Mouse (Mus musculus): ENCODE measurements around the gene Ncapg2. TPM values are rescaled to one million over a fixed set of nuclear protein-coding genes. Genes with fewer than 3 reads are reported as not detected.
A peak's percentile ranks its signal among the peaks of the same experiment; 100 is the strongest.

The Ncapg2 gene
- polyA plus RNA-seq, 1 experiment from 2014 or later = 42.9 TPM

- peak within 1 kb of the TSS; percentile 51 for H3K4me3 ChIP-seq (ENCODE audit: low read depth, low read length)
- H3K27ac ChIP-seq (ENCODE audit: low read length) = no peak within 1 kb of the TSS
- peak within 1 kb of the TSS; percentile 69 for H3K4me2 ChIP-seq (ENCODE audit: low read depth, low read length)
- no peak within 1 kb of the TSS for H3K9ac ChIP-seq (ENCODE audit: low read depth, low read length)
- peaks cover 10% of the 10 kb centered on the region for H3K4me1 ChIP-seq (ENCODE audit: control insufficient read depth, low read depth, low read length)
- under 1% methylated on average over 82 of the region's 86 CpGs for WGBS (ENCODE audit: insufficient replicate concordance)
- no peaks in the 10 kb centered on the region for H3K9me3 ChIP-seq (replicated peaks; ENCODE audit: control insufficient read depth, low read length)
- ATAC-seq (ENCODE audit: low read depth) = peak; percentile 80
- peaks cover 31% of the 10 kb centered on the region for H3K27me3 ChIP-seq (ENCODE audit: control insufficient read depth, insufficient read depth, low read depth, low read length)
- H3K36me3 ChIP-seq (ENCODE audit: control insufficient read depth, insufficient read depth) = no peaks in the 10 kb centered on the region
Observed at GRCm38 (mm10) chr12:116485591-116486403, 80.6 kb downstream of the Ncapg2 start, which contains the start of gene Ptprn2. TSS of gene Ptprn2 (plus strand) at chr12:116485720.

GRCm38 (mm10) chr12:116486404-116486730 lies 81.2 kb downstream of the Ncapg2 start:
- H3K27me3 ChIP-seq (ENCODE audit: control insufficient read depth, insufficient read depth, low read depth, low read length) = peaks cover 31% of the 10 kb centered on the region
- whole genome bisulfite sequencing (ENCODE audit: insufficient replicate concordance) = 6% methylated on average over 10 of the region's 10 CpGs

GRCm38 (mm10) chr12:116488836-116489235 lies 83.6 kb downstream of the Ncapg2 start:
- no peak overlapping the region for H3K9ac ChIP-seq (ENCODE audit: low read depth, low read length)
- WGBS (ENCODE audit: insufficient replicate concordance) = 49% methylated on average over 8 of the region's 8 CpGs

More at GRCm38 (mm10) chr12:116486404-116486730, 81.2 kb downstream of the Ncapg2 start:
- Histone ChIP-seq H3K4me2 (ENCODE audit: low read depth, low read length) (peak overlapping the region; percentile 69), H3K4me3 (ENCODE audit: low read depth, low read length) (peak overlapping the region; percentile 51), H3K9me3 (replicated peaks; ENCODE audit: control insufficient read depth, low read length) (no peaks in the 10 kb centered on the region), H3K9ac (ENCODE audit: low read depth, low read length) (no peak overlapping the region), H3K27ac (ENCODE audit: low read length) (no peak overlapping the region), H3K36me3 (ENCODE audit: control insufficient read depth, insufficient read depth) (no peaks in the 10 kb centered on the region), H3K4me1 (ENCODE audit: control insufficient read depth, low read depth, low read length) (peaks cover 10% of the 10 kb centered on the region)
- no peak for ATAC-seq (ENCODE audit: low read depth)

GRCm38 (mm10) chr12:116490575-116491356 lies 85.6 kb downstream of the Ncapg2 start:
- H3K27ac ChIP-seq (ENCODE audit: low read length) = no peak overlapping the region
- no peak for ATAC-seq (ENCODE audit: low read depth)
- no peak overlapping the region for H3K9ac ChIP-seq (ENCODE audit: low read depth, low read length)
- H3K4me3 ChIP-seq (ENCODE audit: low read depth, low read length) = no peak overlapping the region
- no peaks in the 10 kb centered on the region for H3K36me3 ChIP-seq (ENCODE audit: control insufficient read depth, insufficient read depth)
- H3K4me2 ChIP-seq (ENCODE audit: low read depth, low read length) = no peak overlapping the region
- H3K27me3 ChIP-seq (ENCODE audit: control insufficient read depth, insufficient read depth, low read depth, low read length) = peaks cover 21% of the 10 kb centered on the region
- H3K4me1 ChIP-seq (ENCODE audit: control insufficient read depth, low read depth, low read length) = peaks cover 6% of the 10 kb centered on the region
- 41% methylated on average over 5 of the region's 5 CpGs for WGBS (ENCODE audit: insufficient replicate concordance)
- no peaks in the 10 kb centered on the region for H3K9me3 ChIP-seq (replicated peaks; ENCODE audit: control insufficient read depth, low read length)

More at GRCm38 (mm10) chr12:116488836-116489235, 83.6 kb downstream of the Ncapg2 start:
- ATAC-seq (ENCODE audit: low read depth) = no peak
- H3K4me2 ChIP-seq (ENCODE audit: low read depth, low read length) = no peak overlapping the region
- no peak overlapping the region for H3K4me3 ChIP-seq (ENCODE audit: low read depth, low read length)
- H3K27me3 ChIP-seq (ENCODE audit: control insufficient read depth, insufficient read depth, low read depth, low read length) = peaks cover 31% of the 10 kb centered on the region
- H3K4me1 ChIP-seq (ENCODE audit: control insufficient read depth, low read depth, low read length) = peaks cover 10% of the 10 kb centered on the region
- no peaks in the 10 kb centered on the region for H3K36me3 ChIP-seq (ENCODE audit: control insufficient read depth, insufficient read depth)
- H3K27ac ChIP-seq (ENCODE audit: low read length) = no peak overlapping the region
- no peaks in the 10 kb centered on the region for H3K9me3 ChIP-seq (replicated peaks; ENCODE audit: control insufficient read depth, low read length)

GRCm38 (mm10) chr12:116498666-116499065 lies 93.5 kb downstream of the Ncapg2 start:
- H3K4me2 ChIP-seq (ENCODE audit: low read depth, low read length) = no peak overlapping the region
- no peaks in the 10 kb centered on the region for H3K27me3 ChIP-seq (ENCODE audit: control insufficient read depth, insufficient read depth, low read depth, low read length)
- no peak overlapping the region for H3K27ac ChIP-seq (ENCODE audit: low read length)
- no peak for ATAC-seq (ENCODE audit: low read depth)
- no peaks in the 10 kb centered on the region for H3K9me3 ChIP-seq (replicated peaks; ENCODE audit: control insufficient read depth, low read length)
- no peak overlapping the region for H3K9ac ChIP-seq (ENCODE audit: low read depth, low read length)
- H3K4me3 ChIP-seq (ENCODE audit: low read depth, low read length) = no peak overlapping the region
- no peaks in the 10 kb centered on the region for H3K36me3 ChIP-seq (ENCODE audit: control insufficient read depth, insufficient read depth)
- no peaks in the 10 kb centered on the region for H3K4me1 ChIP-seq (ENCODE audit: control insufficient read depth, low read depth, low read length)

- Histone ChIP-seq H3K9me3 (replicated peaks; ENCODE audit: control insufficient read depth, low read length) (no peaks in the 10 kb centered on the region), H3K36me3 (ENCODE audit: control insufficient read depth, insufficient read depth) (no peaks in the 10 kb centered on the region), H3K27ac (ENCODE audit: low read length) (no peak overlapping the region), H3K4me1 (ENCODE audit: control insufficient read depth, low read depth, low read length) (no peaks in the 10 kb centered on the region), H3K4me2 (ENCODE audit: low read depth, low read length) (no peak overlapping the region), H3K9ac (ENCODE audit: low read depth, low read length) (no peak overlapping the region), H3K27me3 (ENCODE audit: control insufficient read depth, insufficient read depth, low read depth, low read length) (no peaks in the 10 kb centered on the region), H3K4me3 (ENCODE audit: low read depth, low read length) (no peak overlapping the region)
- WGBS (ENCODE audit: insufficient replicate concordance) = 63% methylated on average over 11 of the region's 11 CpGs
- ATAC-seq (ENCODE audit: low read depth) = no peak
Observed at GRCm38 (mm10) chr12:116500652-116501051, 95.5 kb downstream of the Ncapg2 start.

- H3K4me2 ChIP-seq (ENCODE audit: low read depth, low read length) = no peak overlapping the region
- no peak overlapping the region for H3K4me3 ChIP-seq (ENCODE audit: low read depth, low read length)
- no peak overlapping the region for H3K9ac ChIP-seq (ENCODE audit: low read depth, low read length)
- H3K4me1 ChIP-seq (ENCODE audit: control insufficient read depth, low read depth, low read length) = no peaks in the 10 kb centered on the region
- H3K36me3 ChIP-seq (ENCODE audit: control insufficient read depth, insufficient read depth) = no peaks in the 10 kb centered on the region
- no peak overlapping the region for H3K27ac ChIP-seq (ENCODE audit: low read length)
- 46% methylated on average over 1 of the region's 1 CpGs for WGBS (ENCODE audit: insufficient replicate concordance)
- H3K9me3 ChIP-seq (replicated peaks; ENCODE audit: control insufficient read depth, low read length) = no peaks in the 10 kb centered on the region
- ATAC-seq (ENCODE audit: low read depth) = no peak
- no peaks in the 10 kb centered on the region for H3K27me3 ChIP-seq (ENCODE audit: control insufficient read depth, insufficient read depth, low read depth, low read length)
Observed at GRCm38 (mm10) chr12:116512482-116512881, 107.3 kb downstream of the Ncapg2 start.
